Mouse (Mus musculus): ENCODE measurements at regions not wholly inside any gene's neighbourhood (a gene's known extent, or its start where the extent isn't known, plus 50 kb on each side); places are given as distances from the start of the nearest gene placed in this dataset.
"Not testable (repeated sequence)": the region's sequence is repeated elsewhere in the genome, so short reads cannot be mapped to it uniquely, and the experiment has no call there.

DNA sequence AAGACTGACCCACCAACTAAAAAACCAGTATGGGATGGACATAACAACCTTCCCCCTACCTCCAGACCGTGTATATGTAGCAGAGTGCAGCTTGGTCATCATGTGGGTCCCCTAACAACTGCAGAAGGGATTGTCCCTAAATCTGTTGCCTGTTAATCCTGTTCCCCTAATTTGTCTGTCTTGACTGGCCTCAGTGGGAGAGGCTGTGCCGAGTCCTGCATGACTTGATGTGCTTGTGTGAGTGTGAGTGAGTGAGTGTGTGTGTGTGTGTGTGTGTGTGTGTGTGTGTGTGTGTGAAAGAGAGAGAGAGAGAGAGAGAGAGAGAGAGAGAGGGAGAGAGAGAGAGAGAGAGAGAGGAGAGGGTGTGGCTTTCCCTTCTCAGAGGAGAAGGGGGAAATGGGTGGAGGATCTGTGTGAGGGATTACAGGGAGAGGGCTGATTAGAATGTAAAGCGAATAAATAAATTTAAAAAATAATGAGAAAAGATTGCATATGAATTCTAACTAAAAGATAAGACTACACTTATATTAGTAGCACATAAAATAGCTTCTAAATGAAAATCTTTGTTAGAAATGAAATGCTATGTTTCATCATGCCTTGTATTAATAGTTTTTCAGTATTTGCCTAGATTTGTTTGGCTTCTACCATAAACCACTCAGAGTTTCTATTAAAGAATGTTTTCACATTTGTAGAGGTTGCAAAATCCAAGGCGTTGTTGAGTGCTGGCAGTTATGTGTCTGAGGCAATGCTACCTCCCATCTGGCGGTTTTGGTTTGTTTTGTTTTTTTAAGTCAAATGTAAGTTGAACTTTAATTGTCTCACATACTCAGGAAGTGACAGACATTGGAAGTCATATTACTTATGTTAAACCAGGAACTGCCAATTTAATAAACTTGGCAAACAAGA, 740.9 kb downstream of the Abca13 start:
- no peak for DNase-seq (ENCODE audit: low spot score)

DNA sequence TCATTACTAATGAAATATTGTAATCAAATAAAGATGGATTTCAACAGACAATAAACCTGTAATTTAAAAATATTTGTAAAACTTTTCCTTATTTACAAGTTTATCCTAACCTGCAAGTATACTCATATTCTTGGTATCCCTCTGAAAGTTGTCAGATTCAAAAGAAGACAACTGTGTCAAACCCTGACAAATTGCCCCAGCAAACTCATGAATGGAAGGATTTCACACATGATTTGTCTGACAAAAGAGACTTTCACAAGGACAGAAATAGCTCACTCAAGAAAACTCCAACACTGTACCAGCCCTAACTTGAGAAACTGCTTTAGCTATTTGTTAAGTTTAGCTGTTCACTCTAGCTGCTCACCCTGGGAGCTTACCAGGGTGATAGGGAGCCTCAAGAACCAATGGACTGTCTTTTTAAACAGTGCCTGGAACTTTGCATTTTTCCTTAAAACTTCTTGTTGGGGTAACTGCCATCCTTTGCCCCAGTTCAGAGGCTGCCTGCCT, 771.0 kb downstream of the Abca13 start:
- no peak for DNase-seq (ENCODE audit: low spot score)

DNA sequence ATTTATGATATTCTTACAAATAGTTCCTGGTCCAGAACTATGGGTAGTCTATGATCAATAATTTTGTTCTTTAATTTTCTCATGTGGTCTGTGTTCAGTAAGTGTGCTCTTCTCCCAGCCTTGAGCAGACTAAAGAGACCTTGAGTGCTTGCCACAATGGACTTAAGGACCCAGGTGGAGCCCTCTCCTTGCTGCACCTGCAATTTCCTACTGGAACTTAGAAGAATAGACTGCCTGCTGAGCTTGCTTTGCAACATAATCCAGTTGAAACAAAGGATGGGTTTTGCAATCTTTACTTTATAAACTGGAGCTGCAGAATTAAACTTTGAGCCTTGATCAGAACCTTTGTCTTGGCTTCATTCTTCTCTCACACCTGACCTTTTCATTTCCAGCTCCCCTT, 791.2 kb downstream of the Abca13 start:
- DNase-seq (ENCODE audit: low spot score): no peak

DNA sequence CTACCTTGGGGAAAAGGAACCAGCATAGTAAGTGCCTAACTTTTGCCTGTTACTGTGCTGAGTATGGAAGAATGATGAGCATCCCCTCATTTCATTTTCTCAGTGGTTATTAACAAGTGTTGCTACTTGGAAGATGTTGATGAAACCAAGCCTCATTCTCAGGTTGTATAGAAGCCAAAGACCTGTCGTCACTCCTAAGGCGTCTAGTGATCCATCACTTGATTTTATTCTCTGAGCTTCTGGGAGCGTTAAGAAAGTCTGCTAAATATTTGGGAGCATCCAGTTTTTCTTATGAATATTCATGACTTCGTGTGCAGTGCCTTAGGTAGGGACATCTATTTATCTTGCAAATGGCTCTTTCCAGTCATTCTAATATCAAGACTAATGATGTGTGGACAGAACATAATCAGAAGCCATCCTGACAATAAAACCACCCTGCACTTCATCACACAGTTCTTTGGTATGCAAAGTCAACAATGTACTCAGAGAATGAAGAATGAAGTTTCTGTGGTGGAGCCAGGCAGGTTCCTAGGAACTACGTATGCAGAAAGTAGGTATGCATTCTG, 802.9 kb downstream of the Abca13 start:
- DNase-seq (ENCODE audit: low spot score): no peak

DNA sequence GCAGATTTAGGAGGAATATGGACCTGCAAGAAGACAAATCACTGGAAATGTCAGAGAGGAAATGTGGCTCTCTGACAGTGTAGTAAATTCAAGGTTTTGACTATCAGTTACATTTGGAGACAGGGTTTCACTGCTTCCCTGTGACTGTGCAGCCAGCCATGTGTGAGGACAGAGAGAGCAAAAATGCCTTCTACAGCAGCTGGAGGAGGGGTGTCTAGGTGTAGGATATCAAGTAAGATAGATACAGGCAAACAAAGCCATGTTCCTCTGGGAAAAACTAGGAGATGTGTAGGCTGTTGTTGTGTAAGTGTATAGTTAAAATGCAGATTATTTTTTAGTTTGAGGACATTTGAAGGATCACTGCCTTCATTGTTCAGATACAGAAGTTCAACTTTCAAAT, 803.6 kb downstream of the Abca13 start:
- no peak for DNase-seq (ENCODE audit: low spot score)

DNA sequence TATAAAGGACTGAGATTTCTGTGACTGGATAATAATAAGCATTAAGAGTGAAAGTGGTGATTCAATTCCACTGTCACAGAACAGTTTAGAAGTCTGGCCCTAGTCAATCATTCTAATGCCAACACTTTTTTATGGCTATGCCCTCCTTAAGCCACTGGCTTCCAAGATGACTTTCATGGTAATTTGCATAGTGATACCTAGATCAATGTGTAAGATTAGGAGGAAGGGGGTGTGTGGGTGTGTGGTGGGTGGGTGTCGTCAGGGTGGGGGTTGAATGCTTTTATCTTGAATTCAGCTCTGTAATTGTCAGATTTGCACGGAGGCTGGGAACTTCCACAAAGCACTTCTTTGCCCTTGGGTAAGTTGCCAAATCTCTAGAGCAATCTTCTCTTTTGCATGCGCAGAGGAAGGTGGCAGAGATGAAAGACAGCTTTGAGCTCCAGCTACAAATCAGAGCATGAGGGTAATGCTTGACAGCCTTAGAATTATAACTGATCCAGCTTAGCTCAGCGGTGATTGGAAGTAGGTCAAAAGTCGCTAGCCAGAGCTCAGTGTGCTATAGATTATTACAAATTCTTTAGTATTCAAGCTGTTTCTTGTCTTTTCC, 805.9 kb downstream of the Abca13 start:
- no peak for DNase-seq (ENCODE audit: low spot score)

DNA sequence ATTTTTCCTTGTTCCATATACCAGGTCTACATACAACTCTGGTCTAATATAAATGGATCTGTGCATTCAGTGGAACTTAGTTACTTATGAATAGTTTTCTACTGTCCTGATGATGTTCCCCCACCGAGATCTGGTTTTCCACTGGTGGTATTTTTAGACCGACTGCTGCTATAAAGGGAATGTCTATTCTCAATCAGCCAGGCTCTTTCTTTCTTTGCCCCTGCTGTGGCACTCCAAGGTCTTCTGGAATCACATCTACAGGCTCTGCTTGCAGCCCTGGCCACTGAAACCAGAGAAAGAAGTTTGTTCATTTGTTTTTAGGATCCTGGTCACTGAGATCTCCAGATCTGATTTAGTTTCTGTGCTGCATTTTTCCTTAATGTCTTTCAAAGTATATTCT, 810.4 kb downstream of the Abca13 start:
- DNase-seq (ENCODE audit: low spot score): no peak

DNA sequence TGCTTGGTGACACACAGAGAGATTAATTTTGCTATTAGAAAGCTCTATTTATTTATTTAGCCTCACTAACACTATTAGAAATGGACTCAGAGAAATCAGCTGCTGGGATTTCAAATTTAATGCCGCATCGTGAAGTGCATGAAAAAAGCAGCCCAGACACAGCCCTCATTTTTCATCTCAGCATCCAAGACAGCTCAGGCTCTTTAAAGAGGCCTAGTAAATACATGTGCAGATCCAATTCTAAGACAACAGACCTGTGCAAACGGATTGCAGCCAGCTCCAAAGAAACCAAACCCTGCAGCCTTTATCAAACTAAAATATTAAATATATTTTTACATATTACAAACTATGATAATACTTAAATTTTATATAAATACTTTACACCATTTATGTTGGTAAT, 815.1 kb downstream of the Abca13 start:
- no peak for DNase-seq (ENCODE audit: low spot score)

DNA sequence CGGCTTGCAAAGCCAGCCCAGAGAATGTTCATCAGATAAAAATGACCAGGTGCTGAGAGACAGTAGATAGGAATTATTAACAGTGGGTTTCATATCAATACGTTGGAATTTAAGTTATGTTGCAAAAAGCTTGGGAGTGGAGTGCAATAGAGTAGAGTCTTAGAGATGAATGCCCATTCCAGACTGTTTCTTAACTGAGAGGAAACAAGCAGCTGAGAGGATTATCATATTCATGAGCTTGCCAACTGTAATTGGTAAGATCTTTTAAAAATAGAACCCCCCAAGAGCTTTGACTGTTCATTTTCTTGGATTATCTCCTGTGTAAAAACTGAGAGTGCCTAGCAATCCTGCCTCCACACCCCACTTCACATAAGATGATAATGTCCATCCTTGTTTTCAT, 854.9 kb downstream of the Abca13 start:
- no peak for DNase-seq (ENCODE audit: low spot score)

DNA sequence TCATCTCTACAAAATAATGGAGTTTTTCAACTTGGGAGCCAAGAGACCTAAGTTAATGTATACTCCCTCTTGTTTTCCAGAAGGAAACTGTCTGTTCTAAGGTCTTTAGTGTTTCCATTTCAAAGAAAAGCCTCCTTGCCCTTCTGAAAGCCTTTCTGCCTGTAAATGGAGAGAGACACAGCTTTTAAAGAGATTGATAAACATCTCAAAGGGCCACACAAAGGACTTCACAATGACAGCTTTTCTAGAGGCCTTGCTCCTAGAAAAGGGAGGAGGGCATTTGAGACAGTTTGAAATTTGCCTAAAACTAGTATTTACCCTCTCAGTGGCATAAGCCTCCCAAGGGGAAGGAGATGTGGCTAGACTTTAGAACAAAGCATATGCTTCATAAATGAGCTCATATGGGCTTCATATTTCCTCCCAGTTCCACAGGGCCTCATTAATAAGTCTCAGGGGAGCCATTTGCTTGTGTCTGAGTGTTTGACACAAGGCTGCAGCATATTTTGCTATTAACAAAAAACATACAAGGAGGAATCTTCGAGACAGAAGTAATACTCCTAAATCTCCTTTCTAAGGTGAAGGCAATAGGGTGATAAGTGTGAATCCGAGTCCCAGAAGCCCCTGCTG, 860.0 kb downstream of the Abca13 start:
- no peak for DNase-seq (ENCODE audit: low spot score)

DNA sequence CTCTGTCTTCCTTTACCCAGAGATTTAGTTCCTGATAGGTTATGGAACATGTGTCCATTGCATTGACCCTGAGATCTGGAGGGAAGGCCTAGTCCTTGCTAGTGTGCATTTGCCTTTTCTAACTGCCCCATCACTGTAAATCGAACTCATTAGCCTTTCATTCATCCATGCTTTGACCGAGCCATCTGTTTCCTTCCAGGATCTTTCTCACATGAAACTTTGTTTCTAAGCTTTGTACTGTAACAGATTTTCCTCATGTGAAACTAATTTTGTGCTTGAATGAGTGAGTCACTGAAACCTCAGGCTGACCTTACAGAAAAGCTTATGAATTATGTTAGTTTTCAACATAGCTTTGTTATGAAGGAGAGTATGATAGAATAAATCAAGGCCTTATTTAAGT, 880.1 kb downstream of the Abca13 start:
- no peak for DNase-seq (ENCODE audit: low spot score)

DNA sequence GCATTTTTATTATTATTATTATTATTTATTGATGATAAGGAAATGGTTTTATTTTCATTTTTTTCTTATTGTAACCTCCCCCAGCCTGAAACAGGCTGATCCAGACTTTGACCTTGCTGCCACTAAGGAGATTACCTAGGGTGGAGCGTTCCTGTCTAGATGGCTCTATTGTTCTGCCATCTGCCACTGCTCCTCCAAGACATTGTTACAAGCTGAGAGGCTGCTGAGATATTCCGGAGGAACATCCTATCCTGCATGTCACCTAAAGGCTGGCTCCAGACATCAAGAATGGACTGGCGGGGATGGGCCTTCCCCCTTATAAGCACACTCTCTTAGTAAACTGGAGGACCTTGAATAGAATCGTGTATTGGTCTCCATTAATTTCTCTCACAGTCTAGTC, 896.2 kb downstream of the Abca13 start:
- DNase-seq (ENCODE audit: low spot score): no peak

DNA sequence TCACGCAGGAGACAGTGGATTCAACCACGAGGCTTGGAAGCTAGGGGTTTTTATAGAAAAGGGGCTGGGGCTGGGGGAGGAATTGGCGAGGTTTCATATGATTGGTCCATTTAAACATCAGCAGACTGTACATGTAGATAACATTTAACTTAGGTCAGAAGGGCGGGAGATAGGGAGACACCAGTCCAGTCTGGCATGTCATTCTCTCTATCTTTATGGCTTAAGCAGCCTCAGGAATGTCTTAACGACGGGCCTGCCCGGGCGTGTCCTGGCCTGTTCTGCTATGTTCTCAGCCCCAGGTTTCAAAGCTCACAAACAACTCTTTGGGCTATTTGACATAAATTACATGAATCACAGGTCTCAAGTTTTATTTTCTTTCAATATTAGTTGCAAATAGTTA, 910.6 kb downstream of the Abca13 start:
- DNase-seq (ENCODE audit: low spot score): not testable (repeated sequence)

DNA sequence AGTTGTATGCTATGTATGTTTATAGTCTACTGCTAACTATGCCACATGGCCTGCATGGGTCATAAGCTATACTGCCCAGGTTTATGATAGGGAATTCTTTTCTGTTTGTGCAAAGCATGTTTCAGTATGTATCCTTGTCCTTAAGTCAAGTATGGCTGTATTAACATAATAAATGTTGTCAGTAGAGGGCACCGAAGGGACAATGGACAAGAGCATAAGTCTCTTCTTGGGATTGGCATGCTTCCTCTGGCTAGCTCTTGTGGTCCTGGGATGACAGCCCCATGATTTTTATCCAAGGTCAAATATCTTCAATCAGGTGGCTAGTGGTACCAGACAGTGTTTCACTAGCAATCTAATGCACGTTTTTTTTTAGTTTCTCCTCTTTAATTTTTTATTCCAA, 913.3 kb downstream of the Abca13 start:
- no peak for DNase-seq (ENCODE audit: low spot score)

DNA sequence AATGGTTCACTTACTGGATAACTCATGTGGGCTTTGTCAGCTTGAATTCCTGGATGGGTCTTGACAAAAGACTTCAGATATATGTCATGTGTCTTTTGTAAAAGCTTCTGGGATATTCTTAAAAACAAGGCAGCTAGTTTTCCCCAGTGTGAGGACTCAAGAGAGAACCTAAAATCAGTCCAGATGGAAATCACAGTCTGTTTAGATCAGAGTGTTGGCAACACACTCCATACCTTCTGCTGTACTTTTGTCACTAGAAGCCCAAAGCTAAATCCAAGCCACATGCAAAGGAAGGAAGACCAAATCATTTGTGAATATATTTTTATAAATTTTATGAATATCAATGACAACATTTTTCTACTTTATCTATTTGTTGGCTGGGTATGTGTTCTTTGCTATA, 950.4 kb downstream of the Abca13 start:
- no peak for DNase-seq (ENCODE audit: low spot score)

DNA sequence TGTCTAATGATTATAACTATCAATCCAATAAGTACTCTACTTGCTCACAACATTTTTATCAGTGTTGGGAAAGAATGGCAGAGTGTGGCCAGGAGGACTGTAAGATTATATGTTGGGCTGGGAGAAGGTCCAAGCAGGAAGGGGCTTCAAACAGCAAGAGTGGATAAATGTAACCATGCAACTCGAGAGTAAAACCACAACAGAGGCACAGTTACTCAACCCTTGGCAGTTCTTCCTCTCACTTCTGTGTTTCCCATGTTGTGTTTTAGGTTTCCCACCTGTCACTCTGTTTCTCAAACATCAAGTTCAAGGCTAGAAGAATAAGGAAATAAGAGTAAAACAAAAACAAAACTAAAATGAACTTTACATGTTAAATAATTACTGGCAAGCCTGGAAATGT, 957.4 kb downstream of the Abca13 start:
- no peak for DNase-seq (ENCODE audit: low spot score)

DNA sequence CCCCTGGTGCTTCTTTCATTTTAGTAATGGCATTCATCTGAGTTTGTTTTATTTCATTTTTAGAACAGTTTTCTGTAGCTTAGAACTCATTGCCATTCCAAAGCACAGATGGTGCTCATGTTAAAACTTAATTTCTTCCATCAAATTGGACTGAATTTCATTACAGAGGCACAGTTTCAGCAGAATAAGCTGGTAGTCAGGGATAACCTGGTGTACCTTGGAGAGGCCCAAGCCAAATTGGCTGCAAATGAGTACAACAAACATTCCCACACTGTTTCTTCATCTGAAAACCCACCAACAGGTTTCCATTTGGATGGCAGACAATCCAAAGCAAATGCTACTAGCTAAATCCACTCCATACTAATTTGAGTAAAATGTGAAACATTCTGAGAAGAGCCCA, 960.2 kb upstream of the Vwc2 start:
- no peak for DNase-seq (ENCODE audit: low spot score)

DNA sequence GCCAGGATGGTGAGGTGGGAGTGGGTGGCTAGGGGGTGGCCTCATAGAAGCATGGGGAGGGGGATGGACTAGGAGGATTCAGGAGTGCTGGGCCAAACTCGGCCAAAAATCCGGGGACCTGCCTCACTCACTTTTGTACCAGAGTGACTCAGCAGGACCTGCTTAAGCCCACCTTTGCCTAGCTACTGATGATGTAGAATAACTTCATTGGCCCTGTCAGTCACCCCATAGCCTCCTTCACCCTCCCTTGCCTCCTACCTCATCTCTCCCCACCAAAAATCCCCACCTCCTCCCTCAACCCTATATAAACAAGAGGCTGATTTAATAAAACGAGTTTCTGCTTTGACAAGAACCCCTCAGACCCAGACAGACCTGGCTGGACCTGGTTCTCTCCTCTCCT, 920.3 kb upstream of the Vwc2 start:
- no peak for DNase-seq (ENCODE audit: low spot score)

DNA sequence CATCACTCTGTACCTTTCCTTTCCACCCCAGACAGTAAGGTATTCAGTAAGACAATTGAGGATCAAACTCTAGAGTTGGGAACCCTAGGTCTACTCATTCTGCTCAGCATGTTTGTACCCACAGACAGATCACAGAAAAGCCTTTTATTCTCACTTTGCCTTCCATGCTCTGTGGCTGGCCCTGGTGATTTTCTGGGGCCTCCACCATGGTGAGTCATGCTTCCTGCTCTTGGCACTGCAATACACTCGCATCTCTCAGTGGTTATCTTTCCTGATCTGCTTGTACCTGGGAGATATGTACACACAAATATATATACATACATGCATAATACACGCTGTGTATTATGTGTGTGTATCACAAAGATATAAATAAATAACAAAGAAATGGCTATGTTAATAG, 919.2 kb upstream of the Vwc2 start:
- no peak for DNase-seq (ENCODE audit: low spot score)

DNA sequence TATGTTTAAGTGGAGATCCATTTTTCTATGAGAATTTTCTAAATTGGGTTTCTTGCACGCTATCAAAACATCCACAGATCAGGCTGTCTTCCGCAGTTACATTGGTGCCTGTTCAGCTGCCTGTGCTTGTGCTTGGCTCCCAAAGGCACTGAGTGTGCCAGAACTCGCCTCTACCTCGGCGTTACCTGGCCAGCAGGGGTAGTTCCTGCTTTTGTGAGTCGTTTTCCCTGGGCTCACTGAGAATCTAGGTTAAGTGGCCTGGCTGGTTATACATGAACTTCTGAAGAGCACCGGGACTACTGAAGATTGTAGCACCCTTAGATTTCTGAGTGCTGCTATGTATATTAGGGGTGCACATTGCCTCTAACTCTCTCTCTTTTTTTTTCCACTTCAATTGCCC, 913.0 kb upstream of the Vwc2 start:
- peak; percentile 19 for DNase-seq (ENCODE audit: low spot score)

DNA sequence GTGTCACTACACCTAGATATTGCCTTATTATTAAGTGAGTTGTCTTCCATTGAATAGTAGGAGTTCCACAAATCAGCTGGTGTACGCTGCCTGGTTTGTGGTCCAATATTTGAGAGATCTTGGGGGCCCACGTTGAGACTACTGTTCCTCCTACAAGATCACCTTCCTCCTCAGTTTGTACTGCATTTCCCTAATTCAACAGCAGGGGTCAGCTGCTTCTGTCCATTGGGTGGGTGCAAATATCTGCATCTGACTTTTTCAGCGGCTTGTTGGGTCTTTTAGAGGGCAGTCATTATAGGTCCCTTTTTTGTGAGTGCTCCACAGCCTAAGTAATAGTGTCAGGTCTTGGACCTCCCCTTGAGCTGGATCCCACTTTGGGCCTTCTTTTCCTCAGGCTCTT, 908.8 kb upstream of the Vwc2 start:
- DNase-seq (ENCODE audit: low spot score): no peak
